Mouse (Mus musculus) c-Kit-negative CD71-positive TER-119-positive erythroid progenitor cells, embryonic 14.5 days (primary cell): Measurements from ENCODE around the gene Sik3.

ENCODE experiments used
- DNase-seq: peaks from one replicate; pipeline ENCODE4 v3.0.0-alpha.2; 2013; ENCODE audit warnings: low read depth, low spot score

The Sik3 gene

GRCm38 (mm10) chr9:46188370-46188769 lies 175.8 kb downstream of the Sik3 start:
- DNase-seq: no peak

DNA sequence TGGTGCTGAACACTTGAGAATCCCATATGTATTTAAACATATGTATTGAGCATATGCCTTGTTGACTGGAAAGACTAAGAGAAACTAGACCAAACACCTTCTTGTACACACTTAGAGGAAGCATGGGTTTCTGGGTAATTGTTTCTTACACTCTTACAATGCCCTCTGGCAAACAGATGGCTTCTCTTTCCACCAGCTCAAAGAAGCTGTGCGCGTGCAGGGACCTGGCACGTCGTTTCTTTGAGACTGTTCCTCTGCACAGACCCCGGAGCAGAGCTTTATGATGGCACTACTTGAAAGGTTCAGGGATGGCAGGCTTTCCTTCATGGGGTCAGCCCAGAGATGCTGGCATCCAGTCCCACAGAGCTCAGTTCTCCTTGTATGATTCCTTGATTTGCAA lies 176.3 kb downstream of the Sik3 start:
- no peak for DNase-seq

GRCm38 (mm10) chr9:46189381-46189780 lies 176.8 kb downstream of the Sik3 start:
- DNase-seq: no peak

GRCm38 (mm10) chr9:46191234-46191633 lies 178.6 kb downstream of the Sik3 start:
- DNase-seq: no peak

DNA sequence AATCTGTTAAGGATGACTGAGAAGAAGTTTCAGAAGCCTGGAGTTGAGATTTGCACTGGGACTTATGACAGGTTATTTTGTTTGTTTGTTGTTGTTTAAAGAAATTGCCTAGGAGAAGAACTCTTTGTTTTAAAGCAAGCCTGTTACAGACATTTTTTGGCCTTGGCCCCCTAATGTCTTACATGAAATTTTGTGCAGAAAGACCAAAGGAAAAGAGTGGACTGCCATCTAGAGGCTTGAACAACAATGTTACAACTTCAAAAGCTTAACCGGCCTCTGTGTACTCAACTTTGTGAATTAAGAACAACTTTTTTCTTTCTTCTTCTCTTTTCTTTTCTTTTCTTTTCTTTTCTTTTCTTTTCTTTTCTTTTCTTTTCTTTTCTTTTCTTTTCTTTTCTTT lies 179.0 kb downstream of the Sik3 start:
- no peak for DNase-seq

DNA sequence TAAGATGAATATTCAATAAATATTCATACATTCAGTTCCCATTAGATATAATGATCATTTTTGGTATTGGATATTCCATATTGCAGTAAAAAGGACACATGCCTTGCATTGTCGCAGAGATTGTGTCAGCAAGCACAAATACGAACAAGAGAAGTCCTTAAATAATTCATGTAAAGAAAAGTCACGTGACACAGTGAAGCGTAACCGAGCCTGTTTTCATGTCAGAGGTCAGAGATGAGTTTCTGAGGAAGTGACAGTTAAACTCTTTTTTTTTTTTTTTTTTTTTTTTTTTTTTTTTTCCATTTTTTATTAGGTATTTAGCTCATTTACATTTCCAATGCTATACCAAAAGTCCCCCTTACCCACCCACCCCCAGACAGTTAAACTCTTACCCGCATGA lies 180.0 kb downstream of the Sik3 start:
- DNase-seq: no peak

- DNase-seq: no peak
These were observed 182.2 kb downstream of the Sik3 start for GRCm38 (mm10) chr9:46194809-46195208.

GRCm38 (mm10) chr9:46196699-46197169 lies 184.1 kb downstream of the Sik3 start:
- no peak for DNase-seq

DNA sequence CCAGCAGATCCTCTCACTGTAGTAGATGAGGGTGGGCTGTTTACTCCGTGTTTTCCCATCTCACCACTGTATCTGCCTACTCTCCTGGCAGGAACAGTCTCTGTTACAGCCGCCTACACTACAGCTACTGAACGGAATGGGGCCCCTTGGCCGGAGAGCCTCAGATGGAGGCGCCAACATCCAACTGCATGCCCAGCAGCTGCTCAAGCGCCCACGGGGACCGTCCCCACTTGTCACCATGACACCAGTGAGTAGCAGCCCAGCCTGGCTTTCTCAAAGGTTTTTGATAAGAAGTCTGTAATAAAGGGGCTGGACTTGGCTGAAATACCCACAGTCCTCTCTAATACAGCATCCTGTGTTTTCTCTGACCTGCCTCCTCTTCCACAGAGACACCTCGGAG lies 185.8 kb downstream of the Sik3 start:
- no peak for DNase-seq

DNA sequence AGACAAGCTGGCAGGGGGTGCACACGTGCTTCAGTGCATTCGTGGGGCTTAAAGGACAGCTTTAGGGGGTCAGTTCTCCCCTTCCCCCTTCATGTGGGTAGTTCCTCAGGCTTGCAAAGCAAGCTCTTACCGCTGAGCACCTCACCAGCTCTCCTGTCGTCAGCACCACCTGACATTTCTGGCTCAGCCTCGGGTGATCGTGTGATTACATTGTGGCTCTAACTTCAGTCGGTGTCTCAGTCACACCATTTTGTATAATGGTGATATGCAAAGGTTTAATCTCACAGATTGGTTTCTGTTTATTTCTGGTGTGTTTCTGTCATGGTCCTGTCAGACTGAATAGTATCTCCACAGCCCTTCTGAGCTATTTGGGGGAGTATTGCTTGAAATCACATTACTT lies 186.3 kb downstream of the Sik3 start:
- DNase-seq: no peak

GRCm38 (mm10) chr9:46199609-46200008 lies 187.0 kb downstream of the Sik3 start:
- no peak for DNase-seq

DNA sequence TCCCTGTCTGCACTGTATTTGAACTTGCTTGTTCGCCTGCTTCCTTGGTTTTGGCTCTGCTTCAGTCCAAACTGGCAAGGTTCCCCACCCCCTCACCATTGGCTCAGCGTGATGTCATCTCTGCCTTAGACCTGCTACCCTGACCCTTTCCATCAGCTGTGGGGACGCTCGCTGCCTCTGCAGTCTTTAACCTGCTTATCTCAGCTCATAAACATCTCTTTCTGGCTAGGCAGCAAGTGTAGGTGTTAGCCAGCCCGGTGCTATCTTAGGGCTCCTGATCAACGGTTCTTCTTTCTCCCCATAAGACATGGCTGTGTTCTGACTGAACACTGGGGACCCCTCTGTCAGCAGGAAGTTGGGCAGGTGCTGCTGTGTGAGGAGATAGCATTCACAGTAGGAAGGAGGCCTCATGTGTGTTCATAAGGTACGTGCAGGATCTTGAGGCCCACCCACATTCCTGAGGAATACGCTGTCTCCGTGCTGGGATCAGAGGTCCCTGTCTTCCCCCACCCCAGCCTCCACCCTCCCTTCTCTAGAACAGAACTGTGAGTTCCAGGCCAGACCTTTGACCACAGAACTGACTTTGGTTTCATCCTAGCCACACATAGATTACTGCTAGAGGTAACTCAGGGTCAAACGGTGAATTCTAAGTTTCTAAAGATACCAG lies 194.3 kb downstream of the Sik3 start:
- DNase-seq: no peak

DNA sequence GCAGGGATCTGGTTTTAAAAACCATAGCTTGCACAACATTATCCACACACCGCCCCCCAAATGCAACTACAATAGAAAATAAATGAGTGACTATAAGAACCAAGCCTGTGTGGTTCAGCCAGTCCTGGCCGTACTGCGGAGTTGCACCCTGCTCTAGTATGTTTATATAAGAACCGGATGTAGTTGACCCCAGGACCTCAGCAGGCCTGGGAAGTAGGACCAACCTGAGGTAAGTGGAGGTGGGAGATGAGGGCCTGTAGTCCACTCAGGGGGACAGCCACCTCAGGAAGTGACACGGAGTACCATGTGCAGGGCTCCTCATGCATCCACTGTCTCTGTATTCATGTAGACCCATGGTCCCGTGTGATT lies 194.9 kb downstream of the Sik3 start:
- DNase-seq: no peak

DNA sequence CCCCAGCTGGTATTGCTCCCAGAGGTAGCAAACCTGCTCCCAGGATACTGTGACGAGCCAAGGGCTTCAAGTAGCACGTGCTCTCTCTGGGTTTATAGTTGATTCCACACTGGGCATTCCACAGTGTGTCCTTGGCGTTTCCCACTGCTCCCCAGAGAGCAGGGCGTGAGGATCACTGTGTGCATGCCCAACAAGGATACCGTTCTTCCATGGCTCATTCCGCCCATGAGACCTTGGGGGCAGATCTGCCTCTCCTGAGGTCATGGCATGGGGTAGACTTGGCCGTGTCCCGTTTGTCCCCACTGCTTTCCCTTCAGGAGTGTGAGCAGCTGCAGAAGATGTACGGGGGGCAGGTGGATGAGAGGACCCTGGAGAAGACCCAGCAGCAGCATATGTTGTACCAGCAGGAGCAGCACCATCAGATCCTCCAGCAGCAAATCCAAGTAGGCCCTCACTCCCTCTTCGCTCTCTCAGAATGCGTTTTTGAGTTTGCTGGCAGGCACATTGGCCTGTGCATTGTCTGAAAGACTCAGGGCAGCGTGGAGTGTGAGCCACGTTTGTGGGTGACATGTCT lies 195.9 kb downstream of the Sik3 start:
- DNase-seq: no peak

DNA sequence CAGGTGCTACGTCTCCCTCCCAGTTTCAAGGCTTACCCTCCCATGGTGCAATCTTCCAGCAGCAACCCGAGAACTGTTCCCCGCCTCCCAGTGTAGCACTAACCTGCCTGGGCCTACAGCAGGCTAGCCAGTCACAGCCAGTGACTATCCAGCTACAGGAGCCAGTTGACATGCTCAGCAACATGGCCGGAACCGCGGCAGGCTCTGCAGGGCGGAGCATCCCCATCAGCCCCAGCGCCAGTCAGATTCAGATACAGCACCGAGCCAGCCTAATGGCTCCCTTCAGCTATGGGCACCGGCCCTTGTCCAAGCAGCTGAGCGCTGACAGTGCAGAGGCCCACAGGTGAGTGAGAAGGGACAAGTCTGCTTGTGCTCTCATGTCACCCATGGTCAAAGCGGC lies 197.9 kb downstream of the Sik3 start:
- no peak for DNase-seq

DNA sequence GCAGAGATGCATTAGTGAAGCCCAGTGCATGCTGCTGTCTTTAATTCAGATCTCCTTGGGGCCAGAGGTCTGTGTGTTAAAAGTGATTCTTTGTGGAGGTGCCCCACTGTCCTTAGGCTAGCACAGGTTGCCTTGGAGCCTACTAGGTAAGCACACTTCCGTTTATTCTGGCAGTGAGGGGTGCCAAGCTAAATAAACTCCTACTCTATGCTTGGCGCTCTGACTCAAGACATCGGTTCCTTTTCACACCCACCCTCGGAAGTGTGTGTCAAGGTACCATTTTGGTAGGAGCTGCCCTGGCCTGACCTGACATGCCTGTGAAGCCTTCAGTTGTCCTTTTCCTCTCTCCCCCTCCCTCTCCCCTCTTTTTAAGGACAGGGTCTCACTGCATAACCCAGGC lies 201.7 kb downstream of the Sik3 start:
- DNase-seq: no peak

GRCm38 (mm10) chr9:46214946-46215337 lies 202.3 kb downstream of the Sik3 start:
- DNase-seq: no peak

GRCm38 (mm10) chr9:46215338-46216322 lies 203.0 kb downstream of the Sik3 start:
- no peak for DNase-seq

GRCm38 (mm10) chr9:46216744-46217470 lies 204.3 kb downstream of the Sik3 start:
- DNase-seq: no peak

- DNase-seq: no peak
These were observed 205.6 kb downstream of the Sik3 start for GRCm38 (mm10) chr9:46218176-46218575.

- no peak for DNase-seq
These were observed 210.5 kb downstream of the Sik3 start for GRCm38 (mm10) chr9:46223090-46223489.

GRCm38 (mm10) chr9:46224101-46224500 lies 211.5 kb downstream of the Sik3 start:
- no peak for DNase-seq
